Mouse (Mus musculus): ENCODE results near the gene Gm10320. TPM values are rescaled to one million over a fixed set of nuclear protein-coding genes. Genes with fewer than 3 reads are reported as not detected.
A peak's percentile ranks its signal among the peaks of the same experiment; 100 is the strongest.

The Gm10320 gene
- polyA plus RNA-seq, 1 experiment from 2014 or later = 1.3 TPM

- Histone ChIP-seq H3K9ac (ENCODE audit: low read length) (no peak overlapping the region), H3K4me1 (replicated peaks; ENCODE audit: control insufficient read depth, insufficient read depth, low read length) (no peaks in the 10 kb centered on the region), H3K4me2 (ENCODE audit: low read length) (no peak overlapping the region), H3K9me3 (ENCODE audit: control insufficient read depth, low read length) (no peaks in the 10 kb centered on the region), H3K36me3 (ENCODE audit: control insufficient read depth, insufficient read depth, low read length) (no peaks in the 10 kb centered on the region), H3K27ac (ENCODE audit: low read depth) (no peak overlapping the region), H3K4me3 (ENCODE audit: low read depth, low read length) (no peak overlapping the region), H3K27me3 (replicated peaks; ENCODE audit: control insufficient read depth, insufficient read depth, low read length) (no peaks in the 10 kb centered on the region)
- peak; percentile 45 for DNase-seq (ENCODE audit: low spot score)
- no peak for ATAC-seq (replicated peaks; ENCODE audit: low FRiP score, low TSS enrichment, low read depth)
- WGBS = 82% methylated on average over 7 of the region's 7 CpGs
Observed at GRCm38 (mm10) chr13:98445391-98446125, 46.2 kb downstream of the Gm10320 start.

GRCm38 (mm10) chr13:98441001-98441400 is 50.8 kb downstream of the Gm10320 start:
- no peaks in the 10 kb centered on the region for H3K27me3 ChIP-seq (replicated peaks; ENCODE audit: control insufficient read depth, insufficient read depth, low read length)
- H3K4me3 ChIP-seq (ENCODE audit: low read depth, low read length) = no peak overlapping the region
- H3K9me3 ChIP-seq (ENCODE audit: control insufficient read depth, low read length) = no peaks in the 10 kb centered on the region
- H3K36me3 ChIP-seq (ENCODE audit: control insufficient read depth, insufficient read depth, low read length) = no peaks in the 10 kb centered on the region
- WGBS = 76% methylated on average over 4 of the region's 4 CpGs
- ATAC-seq (replicated peaks; ENCODE audit: low FRiP score, low TSS enrichment, low read depth) (0 out of 2 replicates have a peak, but pooled peaks have one; percentile 23), DNase-seq (ENCODE audit: low spot score) (peak; percentile 52)
- no peak overlapping the region for H3K9ac ChIP-seq (ENCODE audit: low read length)
- H3K4me2 ChIP-seq (ENCODE audit: low read length) = peak overlapping the region; percentile 25
- H3K27ac ChIP-seq (ENCODE audit: low read depth) = no peak overlapping the region
- H3K4me1 ChIP-seq (replicated peaks; ENCODE audit: control insufficient read depth, insufficient read depth, low read length) = no peaks in the 10 kb centered on the region

GRCm38 (mm10) chr13:98440293-98440952 is 51.4 kb downstream of the Gm10320 start:
- no peak overlapping the region for H3K9ac ChIP-seq (ENCODE audit: low read length)
- peak; percentile 71 for DNase-seq (ENCODE audit: low spot score)
- 28% methylated on average over 13 of the region's 13 CpGs for WGBS
- H3K27ac ChIP-seq (ENCODE audit: low read depth) = no peak overlapping the region; the same call in 1 of the 2 replicates
- H3K9me3 ChIP-seq (ENCODE audit: control insufficient read depth, low read length) = no peaks in the 10 kb centered on the region
- no peaks in the 10 kb centered on the region for H3K27me3 ChIP-seq (replicated peaks; ENCODE audit: control insufficient read depth, insufficient read depth, low read length)
- no peaks in the 10 kb centered on the region for H3K36me3 ChIP-seq (ENCODE audit: control insufficient read depth, insufficient read depth, low read length)
- ATAC-seq (replicated peaks; ENCODE audit: low FRiP score, low TSS enrichment, low read depth) = peak; percentile 50; the same call in 1 of the 2 replicates
- H3K4me3 ChIP-seq (ENCODE audit: low read depth, low read length) = no peak overlapping the region
- no peaks in the 10 kb centered on the region for H3K4me1 ChIP-seq (replicated peaks; ENCODE audit: control insufficient read depth, insufficient read depth, low read length)
- peak overlapping the region; percentile 25 for H3K4me2 ChIP-seq (ENCODE audit: low read length)

Other genes starting within 250 kb of the Gm10320 start
- 39.6 and 44.3 TPM in 2 replicates for gene Utp15, start 229.0 kb downstream of the Gm10320 start, polyA plus RNA-seq (2014; fragmentation: Nextera tagmentation; extraction: Ambion mirVana)
- 26.4 and 29.0 TPM in 2 replicates for gene Ankra2, start 228.9 kb downstream of the Gm10320 start, polyA plus RNA-seq (2014; fragmentation: Nextera tagmentation; extraction: Ambion mirVana)
- gene Gm21976, start 212.1 kb downstream of the Gm10320 start, polyA plus RNA-seq (2014; fragmentation: Nextera tagmentation; extraction: Ambion mirVana) = not detected in 2 replicates
- gene Btf3, start 175.0 kb downstream of the Gm10320 start, polyA plus RNA-seq (2014; fragmentation: Nextera tagmentation; extraction: Ambion mirVana) = 708 and 729 TPM in 2 replicates
- not detected in 2 replicates for gene Foxd1, start 137.8 kb downstream of the Gm10320 start, polyA plus RNA-seq (2014; fragmentation: Nextera tagmentation; extraction: Ambion mirVana)
- gene Tmem174, start 145.4 kb upstream of the Gm10320 start, polyA plus RNA-seq (2014; fragmentation: Nextera tagmentation; extraction: Ambion mirVana) = 0.15 and 0.20 TPM in 2 replicates
- 18.1 and 19.7 TPM in 2 replicates for gene Tmem171, start 202.8 kb upstream of the Gm10320 start, polyA plus RNA-seq (2014; fragmentation: Nextera tagmentation; extraction: Ambion mirVana)

Measured in intestine, embryonic 14.5 days (tissue).